Mouse (Mus musculus): ENCODE data around the gene Fbxl17.

Fbxl17 gene

GRCm38 (mm10) chr17:63499636-63500155 lies at the start of gene Fbxl17:
Gene Fbxl17, minus strand, starts transcription at chr17:63500017.
- in situ Hi-C loops (cut with MboI) = no loop called here

GRCm38 (mm10) chr17:63547465-63547864 lies 47.6 kb upstream of the Fbxl17 start:
- in situ Hi-C loops (cut with MboI) = no loop called here

GRCm38 (mm10) chr17:63534576-63535265 lies 34.9 kb upstream of the Fbxl17 start:
- in situ Hi-C loops (cut with MboI) = no loop called here

GRCm38 (mm10) chr17:63533074-63533836 lies 33.4 kb upstream of the Fbxl17 start:
- in situ Hi-C loops (cut with MboI) = no loop called here

- in situ Hi-C loops (cut with MboI) = no loop called here
Measured at GRCm38 (mm10) chr17:63529476-63529875, 29.7 kb upstream of the Fbxl17 start.

- in situ Hi-C loops (cut with MboI) = no loop called here
Measured at GRCm38 (mm10) chr17:63520691-63521090, 20.9 kb upstream of the Fbxl17 start.

GRCm38 (mm10) chr17:63510451-63510850 lies 10.6 kb upstream of the Fbxl17 start:
- in situ Hi-C loops (cut with MboI) = no loop called here

- in situ Hi-C loops (cut with MboI) = no loop called here
Measured at GRCm38 (mm10) chr17:63501091-63501490, 1.3 kb upstream of the Fbxl17 start.

- in situ Hi-C loops (cut with MboI) = no loop called here
Measured at GRCm38 (mm10) chr17:63500156-63500834, 478 bp upstream of the Fbxl17 start.

GRCm38 (mm10) chr17:63498717-63499635 lies 841 bp downstream of the Fbxl17 start:
- in situ Hi-C loops (cut with MboI) = no loop called here

GRCm38 (mm10) chr17:63498182-63498716 lies 1.6 kb downstream of the Fbxl17 start:
- in situ Hi-C loops (cut with MboI) = no loop called here

GRCm38 (mm10) chr17:63497206-63497731 lies 2.5 kb downstream of the Fbxl17 start:
- in situ Hi-C loops (cut with MboI) = no loop called here

- in situ Hi-C loops (cut with MboI) = no loop called here
Measured at GRCm38 (mm10) chr17:63496153-63496552, 3.7 kb downstream of the Fbxl17 start.

- in situ Hi-C loops (cut with MboI) = no loop called here
Measured at GRCm38 (mm10) chr17:63493876-63494580, 5.8 kb downstream of the Fbxl17 start.

GRCm38 (mm10) chr17:63493274-63493673 lies 6.5 kb downstream of the Fbxl17 start:
- in situ Hi-C loops (cut with MboI) = no loop called here

- in situ Hi-C loops (cut with MboI) = no loop called here
Measured at GRCm38 (mm10) chr17:63492665-63493273, 7.0 kb downstream of the Fbxl17 start.

- in situ Hi-C loops (cut with MboI) = no loop called here
Measured at GRCm38 (mm10) chr17:63489525-63489924, 10.3 kb downstream of the Fbxl17 start.

- in situ Hi-C loops (cut with MboI) = no loop called here
Measured at GRCm38 (mm10) chr17:63467866-63468265, 32.0 kb downstream of the Fbxl17 start.

GRCm38 (mm10) chr17:63465239-63465638 lies 34.6 kb downstream of the Fbxl17 start:
- in situ Hi-C loops (cut with MboI) = no loop called here

- in situ Hi-C loops (cut with MboI) = no loop called here
Measured at GRCm38 (mm10) chr17:63462512-63462911, 37.3 kb downstream of the Fbxl17 start.

Measured in mature B cell (primary cell).